In the genomic region with DNA sequence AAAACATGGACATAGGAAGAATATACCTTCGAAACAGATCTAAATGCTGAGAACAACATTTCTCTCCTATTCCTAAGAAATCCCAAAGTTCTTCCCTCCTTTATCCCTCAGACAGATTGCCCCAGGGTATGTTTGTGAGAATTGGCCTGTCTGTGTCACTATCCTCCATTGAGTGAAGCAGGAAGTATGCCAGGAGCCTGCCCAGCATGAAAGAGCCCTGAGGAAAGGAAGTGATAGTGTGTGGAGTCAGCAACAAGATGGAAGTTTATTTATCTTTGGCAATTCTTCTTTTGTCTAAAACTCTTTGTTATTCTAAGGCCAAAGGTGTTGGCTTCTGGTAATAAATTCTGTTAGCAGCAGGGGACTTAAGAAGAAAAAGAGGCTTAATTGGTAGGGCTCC, we compare ENCODE assay signal across 19 mouse cellular contexts.
DNase-seq lines count a peak whose midpoint lies in the region; TF ChIP-seq lines count a peak whose summit lies in the region.
"Had no signal": no experiment of that assay in that cellular context is flagged by ENCODE, and none has a peak within 500 bp of the region (broad histone marks: within the 10 kb centered on the region; RNA-seq: fewer than 3 reads in every experiment).

No protein-coding gene starts in this region.

- intact Hi-C loops in left cerebral cortex, postnatal 10 days (cut with DNase I): no loop called here

- DNase-seq in ES-CJ7 (ENCODE audit: low read depth, low spot score) (peak; percentile 16), R1 (ENCODE audit: low read depth, low spot score) (peak; percentile 30)
- no peak for DNase-seq in left cerebral cortex, postnatal 10 days (ENCODE audit: extremely low spot score in 1 of 2, low spot score in 2 of 2)
- DNase-seq in layer of hippocampus, adult 2 months (ENCODE audit: low spot score in 2 of 2): no peak
- DNase-seq in right cerebral cortex, postnatal 10 days (ENCODE audit: low spot score in 2 of 2): no peak
- DNase-seq: adrenal gland, adult 8-10 months; adrenal gland, postnatal 14 days; adrenal gland, postnatal 36 days; B cell, adult 2 months; cerebellum, adult 11-12 months; cerebellum, adult 2 months; cerebellum, adult 9-10 months; cerebellum, postnatal 10 days; cerebellum, postnatal 25 days; forebrain, postnatal 0 days had no signal

- no peak overlapping the region for H3K27ac ChIP-seq in layer of hippocampus, adult 2 months
- H3K27ac ChIP-seq: embryonic facial prominence, embryonic 10.5 days; embryonic facial prominence, embryonic 12.5 days; forebrain, embryonic 13.5 days; forebrain, embryonic 15.5 days had no signal

- no peak overlapping the region for H3K4me3 ChIP-seq in layer of hippocampus, adult 2 months
- H3K4me3 ChIP-seq: embryonic facial prominence, embryonic 10.5 days; embryonic facial prominence, embryonic 12.5 days; forebrain, embryonic 13.5 days; forebrain, embryonic 15.5 days had no signal

- no peak for TF ChIP-seq CTCF in layer of hippocampus, adult 2 months (conservative IDR thresholded peaks at IDR 0.05)

Comparison
In these comparisons a context has a peak if more than half of its experiments do, and no peak if none do; other contexts are left out.
1. DNase-seq: peak in ES-CJ7 (single experiment) and R1 (single experiment); none in left cerebral cortex, postnatal 10 days (0 of 2), layer of hippocampus, adult 2 months (0 of 2) and right cerebral cortex, postnatal 10 days (0 of 2).